ENCODE assay signal across 13 mouse cellular contexts in the genomic region with DNA sequence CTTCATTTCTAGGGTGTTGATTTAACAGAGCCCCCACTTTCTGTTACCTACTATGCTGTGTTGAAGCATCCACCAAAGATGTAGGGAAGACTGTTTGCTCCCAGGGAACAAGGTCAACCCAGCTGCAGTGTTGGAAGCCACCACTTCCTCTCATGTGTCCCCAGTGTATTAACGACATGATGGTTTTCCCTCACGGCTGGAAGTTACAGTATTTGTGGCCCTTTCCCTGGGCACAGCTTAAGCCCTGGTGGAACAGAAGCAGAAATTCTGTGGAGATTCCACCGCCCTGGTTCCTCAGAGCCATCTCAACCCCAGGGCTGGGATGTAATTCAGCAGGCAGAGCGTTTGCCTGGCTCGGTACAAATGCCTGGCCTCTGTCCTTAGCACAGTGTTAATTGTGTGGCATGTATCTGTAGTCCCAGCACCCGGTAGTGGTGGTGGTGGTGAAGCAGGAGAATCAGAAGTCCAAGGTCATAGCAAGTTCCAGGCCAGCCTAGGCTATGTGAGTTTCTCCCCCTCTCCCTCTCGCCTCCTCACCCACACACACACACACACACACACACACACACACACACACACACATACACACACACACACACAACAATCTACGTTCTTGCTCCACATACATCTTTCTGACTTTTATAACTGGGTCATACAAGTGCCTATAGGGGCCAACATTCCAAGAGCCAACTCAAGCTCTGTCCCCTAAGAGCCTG. TPM values are rescaled to one million over a fixed set of nuclear protein-coding genes. Genes with fewer than 3 reads are reported as not detected.
A peak's percentile ranks its signal among the peaks of the same experiment; 100 is the strongest.
DNase-seq lines count a peak whose midpoint lies in the region; ATAC-seq and TF ChIP-seq lines count a peak whose summit lies in the region.
"Had no signal": no experiment of that assay in that cellular context is flagged by ENCODE, and none has a peak within 500 bp of the region (broad histone marks: within the 10 kb centered on the region; RNA-seq: fewer than 3 reads in every experiment).

No protein-coding gene starts in this region.

- 63% methylated on average over 8 of the region's 8 CpGs for WGBS in heart, embryonic 11.5 days (ENCODE audit: insufficient replicate concordance)
- 48% methylated on average over 7 of the region's 8 CpGs for WGBS in intestine, embryonic 16.5 days
- 30% methylated on average over 7 of the region's 8 CpGs for WGBS in liver, embryonic 16.5 days (ENCODE audit: insufficient replicate concordance)

- no peak overlapping the region for H3K4me3 ChIP-seq in heart, embryonic 11.5 days (ENCODE audit: low read depth, low read length)
- H3K4me3 ChIP-seq in CH12.LX (replicated peaks in 1 of 3; ENCODE audit: low read depth in 2 of 3, low read length in 2 of 3, poor library complexity in 1 of 3), result no peak overlapping the region
- H3K4me3 ChIP-seq in intestine, embryonic 16.5 days (ENCODE audit: low read length), result no peak overlapping the region
- H3K4me3 ChIP-seq in liver, embryonic 16.5 days (ENCODE audit: low read depth, low read length), result no peak overlapping the region

- peaks cover 8% of the 10 kb centered on the region; the same call in 1 of the 2 replicates for H3K4me1 ChIP-seq in heart, embryonic 11.5 days (ENCODE audit: control insufficient read depth, insufficient read depth, low read length)
- peaks cover 6 to 10% of the 10 kb centered on the region in 2 experiments; a peak in 3 of 4 replicates for H3K4me1 ChIP-seq in CH12.LX (ENCODE audit: control insufficient read depth in 1 of 2, insufficient read depth in 2 of 2)
- peaks cover 29% of the 10 kb centered on the region for H3K4me1 ChIP-seq in intestine, embryonic 16.5 days (ENCODE audit: control insufficient read depth, insufficient read depth, low read length)
- H3K4me1 ChIP-seq in liver, embryonic 16.5 days (ENCODE audit: control insufficient read depth, low read depth, low read length), result peaks cover 14% of the 10 kb centered on the region

- H3K27ac ChIP-seq in heart, embryonic 11.5 days (ENCODE audit: low read depth, low read length), result no peak overlapping the region; the same call in 1 of the 2 replicates
- H3K27ac ChIP-seq in CH12.LX (ENCODE audit: insufficient read depth, low read depth), result no peak overlapping the region
- peak overlapping the region; percentile 70 for H3K27ac ChIP-seq in intestine, embryonic 16.5 days (ENCODE audit: low read length)
- H3K27ac ChIP-seq in liver, embryonic 16.5 days (ENCODE audit: low read length), result peak overlapping the region; percentile 88

- no peaks in the 10 kb centered on the region for H3K36me3 ChIP-seq in heart, embryonic 11.5 days (ENCODE audit: control insufficient read depth, insufficient read depth, low read length)
- H3K36me3 ChIP-seq in CH12.LX (replicated peaks in 1 of 2; ENCODE audit: control insufficient read depth in 1 of 2, insufficient read depth in 1 of 2, low read length in 1 of 2), result no peaks in the 10 kb centered on the region
- H3K36me3 ChIP-seq in intestine, embryonic 16.5 days (ENCODE audit: control insufficient read depth, insufficient read depth, low read length), result no peaks in the 10 kb centered on the region
- no peaks in the 10 kb centered on the region for H3K36me3 ChIP-seq in liver, embryonic 16.5 days (ENCODE audit: control insufficient read depth, insufficient read depth)

- in situ Hi-C loops in CH12.LX (cut with MboI; ENCODE audit: low pct_ligation_motif_present, low pct_unique_long_range_greater_than_20kb, low sequenced_read_pairs), result no loop called here

- H3K9me3 ChIP-seq in heart, embryonic 11.5 days (replicated peaks; ENCODE audit: control insufficient read depth, low read length), result no peaks in the 10 kb centered on the region
- H3K9me3 ChIP-seq in CH12.LX (replicated peaks; ENCODE audit: low read length), result peaks cover 5% of the 10 kb centered on the region
- no peaks in the 10 kb centered on the region for H3K9me3 ChIP-seq in intestine, embryonic 16.5 days (ENCODE audit: control insufficient read depth, low read length)
- no peaks in the 10 kb centered on the region for H3K9me3 ChIP-seq in liver, embryonic 16.5 days (replicated peaks; ENCODE audit: control insufficient read depth, low read length)

- TF ChIP-seq EP300 in CH12.LX (IDR thresholded peaks at IDR 0.05; ENCODE audit: low read length), result no peak

- no peak overlapping the region for H3K4me2 ChIP-seq in heart, embryonic 11.5 days
- H3K4me2 ChIP-seq in CH12.LX (ENCODE audit: insufficient read depth, low read depth, poor library complexity, severe bottlenecking), result no peak overlapping the region
- H3K4me2 ChIP-seq in intestine, embryonic 16.5 days (ENCODE audit: low read depth, low read length), result peak overlapping the region; percentile 50; the same call in 1 of the 2 replicates
- no peak overlapping the region for H3K4me2 ChIP-seq in liver, embryonic 16.5 days (ENCODE audit: low read depth, low read length)

- H3K79me2 ChIP-seq in CH12.LX (replicated peaks; ENCODE audit: control insufficient read depth, extremely low read depth, insufficient read depth, poor library complexity, severe bottlenecking), result no peaks in the 10 kb centered on the region

- dilution Hi-C loops in CH12.LX (cut with MboI; ENCODE audit: extremely low pct_ligation_motif_present, extremely low pct_unique_long_range_greater_than_20kb, low sequenced_read_pairs), result no loop called here

- TF ChIP-seq POLR2A in CH12.LX (IDR thresholded peaks at IDR 0.05; ENCODE audit: low read depth, low read length), result peak; percentile 14; the same call in 1 of the 2 replicates

- no peak for TF ChIP-seq CTCF in CH12.LX (conservative IDR thresholded peaks at IDR 0.05 in 1 of 2, IDR thresholded peaks at IDR 0.05 in 1 of 2; ENCODE audit: low read depth in 2 of 2, low read length in 2 of 2)

- no peak for ATAC-seq in heart, embryonic 11.5 days (replicated peaks; ENCODE audit: insufficient number of reproducible peaks, low FRiP score, low TSS enrichment)
- no peak for ATAC-seq in intestine, embryonic 16.5 days
- peak; percentile 4; the same call in 1 of the 2 replicates for ATAC-seq in liver, embryonic 16.5 days (ENCODE audit: low read depth)
- ATAC-seq: forebrain, embryonic 14.5 days had no signal

- peak; percentile 24 to 48 for DNase-seq in heart, adult 18-20 months
- DNase-seq in CH12.LX (ENCODE audit: extremely low read depth), result no peak
- DNase-seq in layer of hippocampus, adult 9-10 months (ENCODE audit: low spot score), result no peak
- DNase-seq in gastrocnemius, adult 8-10 months (ENCODE audit: low spot score in 2 of 2), result no peak
- DNase-seq in urinary bladder, postnatal 4 days (ENCODE audit: low spot score in 2 of 2), result no peak
- DNase-seq: lung, adult 2 months had no signal

- no peak for TF ChIP-seq RAD21 in CH12.LX (IDR thresholded peaks at IDR 0.05; ENCODE audit: low read depth, low read length)

- no peak overlapping the region for H3K9ac ChIP-seq in heart, embryonic 11.5 days (ENCODE audit: low read depth, low read length)
- no peak overlapping the region for H3K9ac ChIP-seq in CH12.LX (ENCODE audit: insufficient read depth, low read depth)
- H3K9ac ChIP-seq in intestine, embryonic 16.5 days (ENCODE audit: low read depth, low read length), result no peak overlapping the region; the same call in 1 of the 2 replicates
- no peak overlapping the region; the same call in 1 of the 2 replicates for H3K9ac ChIP-seq in liver, embryonic 16.5 days (ENCODE audit: low read depth, low read length)

- no peaks in the 10 kb centered on the region for H3K27me3 ChIP-seq in heart, embryonic 11.5 days (ENCODE audit: control insufficient read depth, insufficient read depth, low read length)
- H3K27me3 ChIP-seq in CH12.LX (replicated peaks), result peaks cover 5% of the 10 kb centered on the region
- H3K27me3 ChIP-seq in intestine, embryonic 16.5 days (replicated peaks; ENCODE audit: control insufficient read depth, insufficient read depth, low read length), result no peaks in the 10 kb centered on the region
- no peaks in the 10 kb centered on the region for H3K27me3 ChIP-seq in liver, embryonic 16.5 days (ENCODE audit: control insufficient read depth, insufficient read depth, low read depth, low read length)

TF ChIP-seq in CH12.LX, 34 proteins besides CTCF, POLR2A, EP300 and RAD21:
- TF ChIP-seq ZMIZ1 (IDR thresholded peaks at IDR 0.05; ENCODE audit: low read depth, low read length), result 0 out of 2 replicates have a peak, but pooled peaks have one; percentile 50
- TF ChIP-seq MAZ (IDR thresholded peaks at IDR 0.05; ENCODE audit: low read depth, low read length), result no peak

RNA-seq across cellular contexts. Expression of gene Slc45a1, which starts 34.0 kb away (rescaled TPM):
- not detected for total RNA-seq in heart, adult 18-20 months (2021)
- polyA plus RNA-seq in heart, embryonic 11.5 days (2014; fragmentation: Nextera tagmentation; extraction: Ambion mirVana), result 0.04 TPM in 1 of 2 replicates, not detected in the other
- total RNA-seq in CH12.LX (2012; rRNA removed) (not detected in 2 replicates), CH12.LX (2014; rRNA removed) (not detected in 2 replicates)
- not detected in 2 replicates for polyA plus RNA-seq in CH12.LX (2012; ENCODE audit: insufficient read length, low read depth)
- polyA plus RNA-seq in intestine, embryonic 16.5 days (2015; fragmentation: Nextera tagmentation; extraction: Ambion mirVana), result 0.93 and 1.0 TPM in 2 replicates
- polyA plus RNA-seq in liver, embryonic 16.5 days (2015; fragmentation: Nextera tagmentation; extraction: Ambion mirVana), result not detected in 2 replicates
- not detected for total RNA-seq in gastrocnemius, adult 8-10 months (2022)
- total RNA-seq: gastrocnemius, postnatal 4 days; hematopoietic stem cell, adult 5-6 weeks had no signal
- polyA plus RNA-seq: lung, adult 2 months; thymus, postnatal 0 days had no signal

Comparison
In these comparisons a context has a peak if more than half of its experiments do, and no peak if none do; other contexts are left out.
1. DNase-seq: peak in heart, adult 18-20 months (2 of 2); none in CH12.LX (single experiment), layer of hippocampus, adult 9-10 months (single experiment), gastrocnemius, adult 8-10 months (0 of 2) and urinary bladder, postnatal 4 days (0 of 2).
2. H3K27ac ChIP-seq: peak in intestine, embryonic 16.5 days (single experiment) and liver, embryonic 16.5 days (single experiment); none in heart, embryonic 11.5 days (single experiment) and CH12.LX (single experiment).